8 mouse cellular contexts compared by ENCODE assay signal in the genomic region with DNA sequence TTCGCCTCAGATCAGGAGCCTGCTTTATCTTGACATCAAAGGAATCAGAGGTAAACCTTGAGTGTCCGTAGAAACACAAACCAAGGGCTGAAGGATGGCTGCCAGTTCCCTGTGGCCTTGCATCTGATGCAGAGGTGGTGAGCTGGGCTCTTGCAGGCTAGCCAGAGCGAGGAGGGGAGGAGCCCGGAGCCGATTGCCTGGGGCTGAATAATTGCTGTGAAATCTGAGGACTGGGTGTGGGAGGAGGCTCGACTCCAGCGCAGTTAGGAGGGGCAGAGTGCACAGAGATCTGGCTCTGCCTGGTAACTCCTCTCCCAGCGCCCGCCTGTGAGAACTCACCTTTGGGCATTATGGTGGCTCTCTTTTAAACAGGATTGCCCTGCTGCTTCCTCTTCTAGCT. TPM values are rescaled to one million over a fixed set of nuclear protein-coding genes. Genes with fewer than 3 reads are reported as not detected.
DNase-seq lines count a peak whose midpoint lies in the region; ATAC-seq lines count a peak whose summit lies in the region.

No protein-coding gene starts in this region.

- no peaks in the 10 kb centered on the region for H3K9me3 ChIP-seq in kidney, embryonic 14.5 days (ENCODE audit: control insufficient read depth, low read length)
- H3K9me3 ChIP-seq in midbrain, embryonic 11.5 days (ENCODE audit: control insufficient read depth, low read length): no peaks in the 10 kb centered on the region

- ATAC-seq in kidney, embryonic 14.5 days (ENCODE audit: low FRiP score, low TSS enrichment): peak; percentile 88
- peak; percentile 84 for ATAC-seq in midbrain, embryonic 11.5 days (ENCODE audit: low FRiP score)

- peaks cover 17% of the 10 kb centered on the region for H3K36me3 ChIP-seq in kidney, embryonic 14.5 days (ENCODE audit: control insufficient read depth, insufficient read depth, low read length)
- no peaks in the 10 kb centered on the region for H3K36me3 ChIP-seq in midbrain, embryonic 11.5 days (ENCODE audit: control insufficient read depth, insufficient read depth, low read length)

- no peak overlapping the region for H3K4me3 ChIP-seq in kidney, embryonic 14.5 days (ENCODE audit: low read length)
- no peak overlapping the region for H3K4me3 ChIP-seq in midbrain, embryonic 11.5 days (ENCODE audit: low read depth, low read length)

- H3K27me3 ChIP-seq in kidney, embryonic 14.5 days (ENCODE audit: control insufficient read depth, insufficient read depth, low read length): no peaks in the 10 kb centered on the region
- no peaks in the 10 kb centered on the region for H3K27me3 ChIP-seq in midbrain, embryonic 11.5 days (ENCODE audit: control insufficient read depth, insufficient read depth, low read length)

- 4% methylated on average over 9 of the region's 9 CpGs for WGBS in kidney, embryonic 14.5 days
- WGBS in midbrain, embryonic 11.5 days: 8% methylated on average over 9 of the region's 9 CpGs

- no peak overlapping the region for H3K9ac ChIP-seq in kidney, embryonic 14.5 days (ENCODE audit: low read depth, low read length)
- no peak overlapping the region for H3K9ac ChIP-seq in midbrain, embryonic 11.5 days (ENCODE audit: low read length)

- DNase-seq in urinary bladder, postnatal 25 days (ENCODE audit: low spot score): peak; percentile 38
- DNase-seq in urinary bladder, postnatal 10 days (ENCODE audit: low spot score): no peak
- DNase-seq in forelimb bud, embryonic 11.5 days (ENCODE audit: low read depth, low spot score): peak; percentile 88
- DNase-seq in midbrain, embryonic 11.5 days (ENCODE audit: low spot score, missing footprints): no peak
- DNase-seq in spleen, postnatal 14 days (ENCODE audit: low spot score in 2 of 2): no peak
- DNase-seq in left cerebral cortex, adult 9 months (ENCODE audit: low spot score in 2 of 2): no peak
- DNase-seq in frontal cortex, postnatal 10 days (ENCODE audit: low spot score in 2 of 2): no peak

- peaks cover 55% of the 10 kb centered on the region for H3K4me1 ChIP-seq in kidney, embryonic 14.5 days (ENCODE audit: control insufficient read depth, insufficient read depth, low read length)
- peaks cover 9% of the 10 kb centered on the region for H3K4me1 ChIP-seq in midbrain, embryonic 11.5 days (ENCODE audit: control insufficient read depth, insufficient read depth, low read length)

- no peak overlapping the region for H3K4me2 ChIP-seq in kidney, embryonic 14.5 days (replicated peaks; ENCODE audit: low read depth, low read length)
- H3K4me2 ChIP-seq in midbrain, embryonic 11.5 days: no peak overlapping the region; the same call in 1 of the 2 replicates

- peak overlapping the region; percentile 87 for H3K27ac ChIP-seq in kidney, embryonic 14.5 days (ENCODE audit: low read depth, low read length)
- H3K27ac ChIP-seq in midbrain, embryonic 11.5 days (ENCODE audit: low read depth, low read length): no peak overlapping the region

RNA-seq across cellular contexts. Expression of a gene that starts 15.6 kb away (rescaled TPM):
- 463 and 482 TPM in 2 replicates for polyA plus RNA-seq in kidney, embryonic 14.5 days (2014; fragmentation: Nextera tagmentation; extraction: Ambion mirVana)
- 176 and 180 TPM in 2 replicates for polyA plus RNA-seq in midbrain, embryonic 11.5 days (2014; fragmentation: Nextera tagmentation; extraction: Ambion mirVana)

Comparison
In these comparisons a context has a peak if more than half of its experiments do, and no peak if none do; other contexts are left out.
1. DNase-seq: peak in urinary bladder, postnatal 25 days (single experiment) and forelimb bud, embryonic 11.5 days (single experiment); none in urinary bladder, postnatal 10 days (single experiment), midbrain, embryonic 11.5 days (single experiment), spleen, postnatal 14 days (0 of 2), left cerebral cortex, adult 9 months (0 of 2) and frontal cortex, postnatal 10 days (0 of 2).